ENCODE assay signal across 12 mouse cellular contexts in genomic region chr1:183182641-183183414, GRCm38 (mm10). TPM values are rescaled to one million over a fixed set of nuclear protein-coding genes. Genes with fewer than 3 reads are reported as not detected.
DNase-seq lines count a peak whose midpoint lies in the region; ATAC-seq and TF ChIP-seq lines count a peak whose summit lies in the region.
"Had no signal": no experiment of that assay in that cellular context is flagged by ENCODE, and none has a peak within 500 bp of the region (broad histone marks: within the 10 kb centered on the region; RNA-seq: fewer than 3 reads in every experiment).

No protein-coding gene starts in this region.

- H3K9me3 ChIP-seq in heart, embryonic 10.5 days: no peaks in the 10 kb centered on the region
- no peaks in the 10 kb centered on the region for H3K9me3 ChIP-seq in liver, embryonic 16.5 days (replicated peaks; ENCODE audit: control insufficient read depth, low read length)
- no peaks in the 10 kb centered on the region for H3K9me3 ChIP-seq in liver, embryonic 12.5 days (replicated peaks)
- no peaks in the 10 kb centered on the region for H3K9me3 ChIP-seq in hindbrain, postnatal 0 days (ENCODE audit: low read length)
- H3K9me3 ChIP-seq in stomach, embryonic 15.5 days: no peaks in the 10 kb centered on the region
- H3K9me3 ChIP-seq: neural tube, embryonic 12.5 days had no signal

- no peaks in the 10 kb centered on the region for H3K36me3 ChIP-seq in heart, embryonic 10.5 days
- H3K36me3 ChIP-seq in liver, embryonic 16.5 days (ENCODE audit: control insufficient read depth, insufficient read depth): no peaks in the 10 kb centered on the region
- H3K36me3 ChIP-seq in liver, embryonic 12.5 days: no peaks in the 10 kb centered on the region
- H3K36me3 ChIP-seq in hindbrain, postnatal 0 days (ENCODE audit: insufficient read depth, low read length): no peaks in the 10 kb centered on the region
- no peaks in the 10 kb centered on the region for H3K36me3 ChIP-seq in stomach, embryonic 15.5 days
- H3K36me3 ChIP-seq: neural tube, embryonic 12.5 days had no signal

- DNase-seq in heart, embryonic 10.5 days (ENCODE audit: low spot score): no peak
- no peak for DNase-seq in heart, postnatal 14 days
- no peak for DNase-seq in hindbrain, postnatal 0 days (ENCODE audit: low spot score)
- no peak for DNase-seq in T-cell, adult 2 months (ENCODE audit: low spot score)
- DNase-seq: kidney, postnatal 14 days had no signal

- 0 out of 2 replicates have a peak, but pooled peaks have one; percentile 28 for ATAC-seq in liver, embryonic 16.5 days (ENCODE audit: low read depth)
- ATAC-seq in liver, embryonic 12.5 days: no peak
- ATAC-seq in hindbrain, postnatal 0 days: no peak
- peak; percentile 60; the same call in 1 of the 2 replicates for ATAC-seq in stomach, embryonic 15.5 days (ENCODE audit: insufficient read depth, low FRiP score, low read depth)
- ATAC-seq in inflammation-experienced regulatory T-cells, adult 6 months: no peak

- no peak for TF ChIP-seq CTCF in hindbrain, postnatal 0 days (IDR thresholded peaks at IDR 0.05; ENCODE audit: low read depth)

- WGBS in heart, embryonic 10.5 days: 36% methylated on average over 12 of the region's 12 CpGs
- WGBS in liver, embryonic 16.5 days (ENCODE audit: insufficient replicate concordance): 58% methylated on average over 12 of the region's 12 CpGs
- 55% methylated on average over 12 of the region's 12 CpGs for WGBS in liver, embryonic 12.5 days (ENCODE audit: insufficient replicate concordance)
- whole genome bisulfite sequencing in hindbrain, postnatal 0 days: 38% methylated on average over 12 of the region's 12 CpGs
- 40% methylated on average over 12 of the region's 12 CpGs for WGBS in stomach, embryonic 15.5 days

- H3K9ac ChIP-seq in liver, embryonic 16.5 days (ENCODE audit: low read depth, low read length): no peak overlapping the region
- no peak overlapping the region for H3K9ac ChIP-seq in liver, embryonic 12.5 days
- H3K9ac ChIP-seq in hindbrain, postnatal 0 days (replicated peaks; ENCODE audit: low read length): no peak overlapping the region
- no peak overlapping the region for H3K9ac ChIP-seq in stomach, embryonic 15.5 days
- H3K9ac ChIP-seq: neural tube, embryonic 12.5 days had no signal

- H3K4me2 ChIP-seq in liver, embryonic 16.5 days (ENCODE audit: low read depth, low read length): no peak overlapping the region
- H3K4me2 ChIP-seq in liver, embryonic 12.5 days: no peak overlapping the region
- no peak overlapping the region for H3K4me2 ChIP-seq in hindbrain, postnatal 0 days (ENCODE audit: low read depth, low read length)
- H3K4me2 ChIP-seq in stomach, embryonic 15.5 days: no peak overlapping the region
- H3K4me2 ChIP-seq: liver, embryonic 11.5 days; neural tube, embryonic 12.5 days had no signal

- H3K4me1 ChIP-seq in heart, embryonic 10.5 days: peaks cover 63% of the 10 kb centered on the region
- H3K4me1 ChIP-seq in liver, embryonic 16.5 days (ENCODE audit: control insufficient read depth, low read depth, low read length): no peaks in the 10 kb centered on the region; the same call in 1 of the 2 replicates
- H3K4me1 ChIP-seq in liver, embryonic 12.5 days: peaks cover 14% of the 10 kb centered on the region; the same call in 1 of the 2 replicates
- H3K4me1 ChIP-seq in hindbrain, postnatal 0 days (ENCODE audit: insufficient read depth, low read length): no peaks in the 10 kb centered on the region
- no peaks in the 10 kb centered on the region for H3K4me1 ChIP-seq in stomach, embryonic 15.5 days

- peak overlapping the region; percentile 37 for H3K27ac ChIP-seq in heart, embryonic 10.5 days
- no peak overlapping the region for H3K27ac ChIP-seq in liver, embryonic 16.5 days (ENCODE audit: low read length)
- H3K27ac ChIP-seq in liver, embryonic 12.5 days: no peak overlapping the region
- peak overlapping the region; percentile 32; the same call in 1 of the 2 replicates for H3K27ac ChIP-seq in hindbrain, postnatal 0 days
- H3K27ac ChIP-seq in stomach, embryonic 15.5 days: no peak overlapping the region
- H3K27ac ChIP-seq: macrophage; neural tube, embryonic 12.5 days had no signal

- H3K27me3 ChIP-seq in heart, embryonic 10.5 days (ENCODE audit: insufficient read depth, poor library complexity, severe bottlenecking): 0 out of 2 replicates have a peak, but pooled peaks cover 3% of the 10 kb centered on the region
- H3K27me3 ChIP-seq in liver, embryonic 16.5 days (ENCODE audit: control insufficient read depth, insufficient read depth, low read depth, low read length): no peaks in the 10 kb centered on the region
- no peaks in the 10 kb centered on the region for H3K27me3 ChIP-seq in liver, embryonic 12.5 days (replicated peaks)
- H3K27me3 ChIP-seq in hindbrain, postnatal 0 days (ENCODE audit: insufficient read depth, low read length): no peaks in the 10 kb centered on the region
- no peaks in the 10 kb centered on the region for H3K27me3 ChIP-seq in stomach, embryonic 15.5 days (replicated peaks)
- H3K27me3 ChIP-seq: neural tube, embryonic 12.5 days had no signal

- 0 out of 2 replicates have a peak overlapping the region, but pooled peaks have one; percentile 22 for H3K4me3 ChIP-seq in heart, embryonic 10.5 days
- no peak overlapping the region for H3K4me3 ChIP-seq in liver, embryonic 16.5 days (ENCODE audit: low read depth, low read length)
- H3K4me3 ChIP-seq in liver, embryonic 12.5 days: no peak overlapping the region
- no peak overlapping the region for H3K4me3 ChIP-seq in hindbrain, postnatal 0 days (ENCODE audit: low read length)
- no peak overlapping the region for H3K4me3 ChIP-seq in stomach, embryonic 15.5 days (replicated peaks)
- H3K4me3 ChIP-seq: neural tube, embryonic 12.5 days had no signal

- intact Hi-C loops in heart, postnatal 14 days (cut with DNase I): no loop called here

RNA-seq across cellular contexts. Expression of gene Disp1, which starts 38.5 kb away (rescaled TPM):
- 10.8 and 11.4 TPM in 2 replicates for polyA plus RNA-seq in heart, embryonic 10.5 days (2016; fragmentation: Nextera tagmentation; extraction: Ambion mirVana)
- total RNA-seq in heart, postnatal 14 days (2021): 1 to 10 TPM; 7.5 to 8.5 TPM
- polyA plus RNA-seq in liver, embryonic 16.5 days (2015; fragmentation: Nextera tagmentation; extraction: Ambion mirVana): 3.0 and 3.3 TPM in 2 replicates
- 4.0 and 5.1 TPM in 2 replicates for polyA plus RNA-seq in liver, embryonic 12.5 days (2016; fragmentation: Nextera tagmentation; extraction: Ambion mirVana)
- total RNA-seq in hindbrain, postnatal 0 days (2014; rRNA removed): 8.2 and 15.3 TPM in 2 replicates
- polyA plus RNA-seq in hindbrain, postnatal 0 days (2015; fragmentation: Nextera tagmentation; extraction: Ambion mirVana): 7.4 and 7.9 TPM in 2 replicates
- polyA plus RNA-seq in stomach, embryonic 15.5 days (2015; fragmentation: Nextera tagmentation; extraction: Ambion mirVana): 8.6 and 11.7 TPM in 2 replicates
- 1 to 10 TPM; 4.2 to 6.9 (median 4.8) TPM for polyA plus RNA-seq in inflammation-experienced regulatory T-cells, adult 6 months (2017; shearing (Covaris generic))

Comparison
In these comparisons a context has a peak if more than half of its experiments do, and no peak if none do; other contexts are left out.
1. ATAC-seq: peak in liver, embryonic 16.5 days (single experiment) and stomach, embryonic 15.5 days (single experiment); none in liver, embryonic 12.5 days (single experiment), hindbrain, postnatal 0 days (single experiment) and inflammation-experienced regulatory T-cells, adult 6 months (single experiment).
2. H3K27ac ChIP-seq: peak in heart, embryonic 10.5 days (single experiment) and hindbrain, postnatal 0 days (single experiment); none in liver, embryonic 16.5 days (single experiment), liver, embryonic 12.5 days (single experiment) and stomach, embryonic 15.5 days (single experiment).